Mouse (Mus musculus) heart, embryonic 10.5 days (tissue): Measurements from ENCODE around the gene Rsph14. TPM values are rescaled to one million over a fixed set of nuclear protein-coding genes. Genes with fewer than 3 reads are reported as not detected.

Experiments
- DNase-seq: peaks from one replicate; pipeline ENCODE4 v3.0.0-alpha.2; 2017; ENCODE audit warnings: low spot score
- H3K27ac ChIP-seq: fragments of 300-500 bp; sonication (generic); 2 replicates; pipeline ENCODE4 v1.5.1; 2016; ENCODE audit warnings: mild to moderate bottlenecking
- H3K27me3 ChIP-seq: fragments of 300-500 bp; sonication (generic); 2 replicates; pipeline ENCODE4 v1.6.1; 2016; ENCODE audit warnings: mild to moderate bottlenecking; ENCODE audit not compliant: poor library complexity, insufficient read depth, severe bottlenecking
- H3K36me3 ChIP-seq: fragments of 300-500 bp; sonication (generic); 2 replicates; pipeline ENCODE4 v1.6.1; 2016; ENCODE audit warnings: mild to moderate bottlenecking, moderate library complexity
- H3K4me1 ChIP-seq: fragments of 300-500 bp; sonication (generic); 2 replicates; pipeline ENCODE4 v1.6.1; 2016; ENCODE audit warnings: mild to moderate bottlenecking
- H3K4me3 ChIP-seq: fragments of 300-500 bp; sonication (generic); 2 replicates; pipeline ENCODE4 v1.5.1; 2016; ENCODE audit warnings: mild to moderate bottlenecking, moderate library complexity
- H3K9me3 ChIP-seq: fragments of 300-500 bp; sonication (generic); 2 replicates; pipeline ENCODE4 v1.6.1; 2016; ENCODE audit warnings: mild to moderate bottlenecking, moderate library complexity
- WGBS: fragments of 180-500 bp; shearing (Covaris S2); methylation state at CpG from one replicate; pipeline ENCODE4 v1.1.7; 2016; 5-methylcytosine and 5-hydroxymethylcytosine counted together
- polyA plus RNA-seq: library from polyadenylated mRNA; unstranded; fragments of >200 nt; fragmentation: Nextera tagmentation; extraction: Ambion mirVana; gene quantifications from 2 replicates; pipeline ENCODE4 v1.2.1, GENCODE M21; 2016

The Rsph14 gene
- polyA plus RNA-seq = not detected in 2 replicates

GRCm38 (mm10) chr10:75032395-75032794 is at the start of gene Rsph14:
Rsph14 (minus strand) TSS chr10:75032586.
- no peaks in the 10 kb centered on the region for H3K9me3 ChIP-seq
- H3K4me3 ChIP-seq = no peak within 1 kb of the TSS
- no peak for DNase-seq
- WGBS = 40% methylated on average over 10 of the region's 10 CpGs
- H3K27ac ChIP-seq = no peak within 1 kb of the TSS
- no peaks in the 10 kb centered on the region for H3K27me3 ChIP-seq
- no peaks in the 10 kb centered on the region for H3K36me3 ChIP-seq
- peaks cover 11% of the 10 kb centered on the region for H3K4me1 ChIP-seq

DNA sequence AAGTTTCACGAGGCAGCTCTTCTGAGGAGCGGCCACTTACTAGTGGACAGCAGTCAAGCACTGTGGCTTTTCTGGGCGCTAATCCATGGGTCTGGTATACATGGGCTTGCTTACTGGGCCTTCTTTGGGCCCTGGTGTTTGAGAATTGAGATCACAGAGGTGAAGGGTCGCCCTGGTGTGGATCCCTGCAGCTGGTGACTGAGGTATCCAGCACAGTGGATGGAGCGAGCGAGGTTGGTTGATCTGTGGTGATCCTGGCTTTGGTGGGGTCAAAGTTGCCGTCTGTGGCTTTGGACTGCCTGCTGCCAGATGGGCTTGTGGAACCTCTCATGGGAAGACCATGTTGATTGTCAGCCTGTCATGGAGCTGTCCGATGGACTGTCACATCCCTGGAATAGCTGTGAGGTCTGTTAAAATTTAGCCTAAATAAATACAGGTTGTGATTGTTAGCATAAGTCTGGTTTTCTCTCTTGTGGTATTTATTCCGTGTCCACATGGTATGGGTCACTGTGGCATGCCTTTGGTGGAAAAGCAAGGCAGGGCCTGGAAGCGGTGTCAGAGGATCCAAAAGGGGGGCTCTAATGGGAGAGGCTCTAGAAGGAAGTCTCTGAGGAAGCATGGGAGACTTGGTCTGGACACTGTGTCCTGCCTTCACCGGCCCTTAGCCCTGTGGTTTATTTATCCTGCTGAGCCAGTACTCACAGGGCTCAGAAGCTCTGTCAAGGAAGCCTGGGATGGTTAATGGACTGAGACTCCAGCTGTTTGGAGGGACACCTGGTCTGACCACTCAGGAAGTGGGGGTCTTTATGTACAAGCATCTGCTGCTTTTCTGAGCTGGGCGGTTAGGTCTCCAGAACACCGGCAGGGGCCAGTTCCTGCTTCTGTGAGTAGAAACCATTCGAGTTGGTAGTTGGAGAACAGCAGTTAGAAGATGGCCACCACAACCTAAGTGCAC is 46.1 kb upstream of the Rsph14 start:
- no peak overlapping the region for H3K4me3 ChIP-seq
- H3K9me3 ChIP-seq = no peaks in the 10 kb centered on the region
- no peak overlapping the region for H3K27ac ChIP-seq
- DNase-seq = no peak
- H3K4me1 ChIP-seq = peaks cover 19% of the 10 kb centered on the region
- 77% methylated on average over 14 of the region's 14 CpGs for WGBS
- 0 out of 2 replicates have a peak, but pooled peaks cover 15% of the 10 kb centered on the region for H3K27me3 ChIP-seq
- H3K36me3 ChIP-seq = 0 out of 2 replicates have a peak, but pooled peaks cover 2% of the 10 kb centered on the region

DNA sequence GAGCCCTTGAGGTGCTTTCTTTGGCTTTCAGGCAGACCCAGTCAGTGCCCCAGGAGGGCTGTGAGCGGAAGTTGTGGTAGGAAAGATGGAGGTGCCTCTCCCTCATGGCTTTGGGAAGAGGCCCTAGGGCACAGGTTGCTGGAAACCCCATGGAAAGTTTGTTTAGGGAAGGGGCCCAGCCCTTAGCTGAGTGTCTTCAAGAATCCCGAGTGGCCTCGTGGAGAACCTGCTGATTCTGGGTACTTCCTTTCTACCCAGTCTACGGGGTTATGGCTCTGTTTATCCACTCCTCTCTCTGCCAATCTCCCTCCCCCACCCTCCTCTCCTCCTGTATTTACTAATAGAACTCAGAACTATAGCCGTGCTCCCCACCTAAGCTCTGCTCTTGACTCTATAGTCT is 43.3 kb upstream of the Rsph14 start:
- Histone ChIP-seq H3K27me3 (0 out of 2 replicates have a peak, but pooled peaks cover 15% of the 10 kb centered on the region), H3K4me1 (peaks cover 31% of the 10 kb centered on the region), H3K27ac (no peak overlapping the region), H3K9me3 (no peaks in the 10 kb centered on the region), H3K36me3 (0 out of 2 replicates have a peak, but pooled peaks cover 3% of the 10 kb centered on the region), H3K4me3 (no peak overlapping the region)
- 69% methylated on average over 5 of the region's 5 CpGs for WGBS
- no peak for DNase-seq

GRCm38 (mm10) chr10:75070281-75070976 is 38.0 kb upstream of the Rsph14 start:
- H3K9me3 ChIP-seq = no peaks in the 10 kb centered on the region
- H3K27ac ChIP-seq = peak overlapping the region; percentile 49; the same call in 1 of the 2 replicates
- H3K36me3 ChIP-seq = 0 out of 2 replicates have a peak, but pooled peaks cover 9% of the 10 kb centered on the region
- peaks cover 47% of the 10 kb centered on the region for H3K4me1 ChIP-seq
- 48% methylated on average over 11 of the region's 11 CpGs for WGBS
- H3K27me3 ChIP-seq = 0 out of 2 replicates have a peak, but pooled peaks cover 3% of the 10 kb centered on the region
- DNase-seq = no peak
- no peak overlapping the region for H3K4me3 ChIP-seq

DNA sequence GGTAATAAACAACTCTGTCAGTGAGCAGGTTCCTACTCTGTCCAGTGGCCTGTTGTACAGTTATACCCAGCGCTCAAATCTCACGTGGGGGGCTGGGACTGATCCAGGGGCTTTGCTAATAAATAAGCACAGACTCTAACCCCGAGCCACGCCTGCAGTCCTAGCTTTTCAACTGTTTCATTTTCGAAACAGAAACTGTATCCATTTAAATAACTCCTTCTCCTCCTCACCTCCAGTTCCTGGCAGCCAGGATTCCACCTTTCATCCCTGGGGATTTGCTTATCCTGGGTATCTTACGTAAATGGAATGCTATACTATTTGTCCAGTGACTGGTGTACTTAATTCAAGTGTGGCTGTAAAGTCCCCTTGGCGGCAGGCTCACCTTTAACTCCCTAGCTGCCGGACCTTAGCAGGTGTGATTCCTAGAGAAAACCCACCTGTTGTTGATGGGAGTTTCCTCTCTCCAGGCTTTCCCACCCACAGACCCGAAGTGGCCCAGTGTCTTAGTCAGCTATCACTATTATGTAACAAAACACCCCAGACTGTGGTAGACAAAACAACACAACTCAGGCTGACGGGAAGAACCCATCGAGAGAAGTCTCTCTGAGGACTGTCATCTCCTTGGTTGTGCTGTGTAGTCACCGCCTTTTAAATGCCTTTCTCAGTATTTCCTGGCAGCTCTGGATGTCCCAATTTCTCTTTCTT is 36.4 kb upstream of the Rsph14 start:
- peaks cover 53% of the 10 kb centered on the region for H3K4me1 ChIP-seq
- no peaks in the 10 kb centered on the region for H3K9me3 ChIP-seq
- H3K27ac ChIP-seq = no peak overlapping the region
- no peak overlapping the region for H3K4me3 ChIP-seq
- 51% methylated on average over 12 of the region's 12 CpGs for WGBS
- DNase-seq = no peak
- peaks cover 18% of the 10 kb centered on the region; the same call in 1 of the 2 replicates for H3K36me3 ChIP-seq
- 0 out of 2 replicates have a peak, but pooled peaks cover 3% of the 10 kb centered on the region for H3K27me3 ChIP-seq

DNA sequence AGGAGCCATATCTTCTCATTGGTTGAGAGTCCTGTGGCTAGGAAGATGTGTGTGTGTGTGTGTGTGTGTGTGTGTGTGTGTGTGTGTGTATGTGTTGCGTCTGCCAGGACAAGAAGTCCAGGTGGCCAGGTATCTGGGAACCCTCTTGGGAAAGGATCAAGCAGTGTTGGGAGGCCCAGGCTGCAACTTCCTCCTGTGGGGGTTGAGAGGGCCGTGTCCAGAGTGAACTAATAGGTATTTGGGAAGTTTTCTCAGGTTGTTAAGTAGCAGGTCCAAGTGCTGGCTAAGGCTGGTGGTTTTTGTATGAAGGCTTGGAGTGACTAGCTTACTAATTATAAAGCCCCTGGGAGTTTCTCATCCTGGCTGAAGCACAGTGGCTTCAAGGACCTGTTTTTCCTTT is 35.7 kb upstream of the Rsph14 start:
- peaks cover 15% of the 10 kb centered on the region; the same call in 1 of the 2 replicates for H3K36me3 ChIP-seq
- WGBS = 55% methylated on average over 2 of the region's 2 CpGs
- DNase-seq = no peak
- H3K4me1 ChIP-seq = peaks cover 60% of the 10 kb centered on the region
- no peak overlapping the region for H3K4me3 ChIP-seq
- H3K27ac ChIP-seq = no peak overlapping the region
- H3K9me3 ChIP-seq = no peaks in the 10 kb centered on the region
- peaks cover 3% of the 10 kb centered on the region; the same call in 1 of the 2 replicates for H3K27me3 ChIP-seq

DNA sequence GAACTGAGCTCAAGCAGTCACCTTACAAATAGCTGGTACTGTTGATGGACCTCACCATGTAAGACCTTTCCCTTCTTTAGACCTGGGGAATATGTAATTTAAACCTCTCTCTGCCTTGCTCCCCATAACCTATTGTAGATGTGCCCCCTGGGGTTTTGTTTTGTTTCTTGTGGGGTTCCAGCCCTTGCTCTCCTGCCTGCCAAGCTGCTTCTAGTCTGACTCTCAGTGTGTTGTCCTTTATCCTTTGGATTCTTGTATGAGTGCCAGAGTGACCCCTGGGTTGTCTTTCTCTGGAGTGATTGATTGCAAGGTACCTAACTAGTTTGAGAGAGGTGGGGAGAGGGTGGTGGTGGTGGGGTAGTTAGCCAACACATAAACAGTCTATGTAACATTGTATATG is 35.1 kb upstream of the Rsph14 start:
- peaks cover 15% of the 10 kb centered on the region; the same call in 1 of the 2 replicates for H3K36me3 ChIP-seq
- no peak overlapping the region for H3K27ac ChIP-seq
- H3K9me3 ChIP-seq = no peaks in the 10 kb centered on the region
- peaks cover 9% of the 10 kb centered on the region for H3K27me3 ChIP-seq
- no peak overlapping the region for H3K4me3 ChIP-seq
- peaks cover 67% of the 10 kb centered on the region for H3K4me1 ChIP-seq
- DNase-seq = no peak

GRCm38 (mm10) chr10:75065691-75066090 is 33.3 kb upstream of the Rsph14 start:
- H3K27ac ChIP-seq = no peak overlapping the region
- H3K4me1 ChIP-seq = peaks cover 72% of the 10 kb centered on the region
- no peak overlapping the region for H3K4me3 ChIP-seq
- no peaks in the 10 kb centered on the region for H3K9me3 ChIP-seq
- 82% methylated on average over 6 of the region's 6 CpGs for WGBS
- DNase-seq = no peak
- peaks cover 15% of the 10 kb centered on the region; the same call in 1 of the 2 replicates for H3K36me3 ChIP-seq
- peaks cover 19% of the 10 kb centered on the region for H3K27me3 ChIP-seq

DNA sequence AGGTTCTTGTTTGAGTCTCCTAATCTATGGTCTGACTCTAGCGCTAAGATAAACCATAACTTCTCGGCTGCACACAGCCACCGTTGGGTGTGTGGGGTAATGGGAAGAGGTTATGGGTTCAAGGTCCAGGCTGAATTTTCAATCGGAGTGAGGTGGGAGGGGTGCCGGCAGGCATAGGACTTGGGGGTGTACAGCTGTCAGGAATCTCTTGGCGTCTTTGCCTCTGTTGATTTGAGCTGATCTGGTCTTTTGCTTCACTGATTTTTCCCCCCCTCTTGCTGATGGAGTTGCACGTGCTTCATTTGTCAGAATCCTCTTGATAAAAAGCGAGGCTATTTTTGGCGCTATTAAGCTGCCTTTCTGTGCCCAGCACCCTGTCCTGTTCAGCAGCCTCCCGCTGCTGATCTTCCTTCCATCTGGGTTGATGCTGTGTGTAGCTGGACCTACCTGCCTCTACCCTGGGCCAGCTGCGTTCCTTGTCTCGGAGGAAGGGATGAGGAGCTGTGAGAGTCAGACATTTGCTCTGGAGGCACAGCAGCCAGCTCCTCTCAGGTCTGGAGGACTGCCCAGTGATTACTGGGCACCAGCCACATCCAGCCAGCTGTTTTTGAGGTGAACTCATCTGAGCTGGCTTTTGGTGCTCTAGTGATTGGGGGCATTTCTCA is 31.0 kb upstream of the Rsph14 start:
- WGBS = 54% methylated on average over 12 of the region's 12 CpGs
- no peak overlapping the region for H3K27ac ChIP-seq
- no peaks in the 10 kb centered on the region for H3K9me3 ChIP-seq
- H3K36me3 ChIP-seq = peaks cover 15% of the 10 kb centered on the region; the same call in 1 of the 2 replicates
- DNase-seq = no peak
- peaks cover 57% of the 10 kb centered on the region for H3K4me1 ChIP-seq
- H3K4me3 ChIP-seq = peak overlapping the region; percentile 91
- peaks cover 19% of the 10 kb centered on the region for H3K27me3 ChIP-seq

DNA sequence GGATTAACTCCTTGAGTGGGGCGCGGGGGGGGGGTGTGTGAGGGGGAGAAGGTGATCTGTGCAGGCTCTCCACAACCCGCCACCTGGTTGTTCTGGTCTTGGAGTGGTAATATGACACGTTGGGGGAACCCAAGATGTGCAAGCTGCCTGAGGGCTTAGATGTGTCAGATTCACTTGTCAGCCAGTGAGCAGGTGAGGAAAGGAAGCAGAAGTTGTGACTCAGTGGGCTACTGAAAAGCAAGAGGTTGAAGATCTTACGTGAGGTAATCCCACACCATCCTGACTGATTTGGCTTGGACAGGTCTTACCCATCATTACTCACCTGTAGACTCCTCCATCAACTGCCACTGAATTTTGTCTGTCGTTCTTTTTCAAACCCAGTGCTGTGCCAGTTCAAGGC is 30.2 kb upstream of the Rsph14 start:
- peaks cover 15% of the 10 kb centered on the region; the same call in 1 of the 2 replicates for H3K36me3 ChIP-seq
- WGBS = 53% methylated on average over 6 of the region's 6 CpGs
- no peak overlapping the region for H3K27ac ChIP-seq
- H3K9me3 ChIP-seq = no peaks in the 10 kb centered on the region
- peak overlapping the region; percentile 91 for H3K4me3 ChIP-seq
- H3K4me1 ChIP-seq = peaks cover 50% of the 10 kb centered on the region
- H3K27me3 ChIP-seq = peaks cover 24% of the 10 kb centered on the region
- no peak for DNase-seq

GRCm38 (mm10) chr10:75062189-75062561 is 29.8 kb upstream of the Rsph14 start:
- Histone ChIP-seq H3K4me1 (peaks cover 48% of the 10 kb centered on the region), H3K27me3 (peaks cover 28% of the 10 kb centered on the region), H3K9me3 (no peaks in the 10 kb centered on the region), H3K36me3 (peaks cover 15% of the 10 kb centered on the region; the same call in 1 of the 2 replicates), H3K4me3 (peak overlapping the region; percentile 91), H3K27ac (no peak overlapping the region)
- WGBS = 15% methylated on average over 6 of the region's 6 CpGs
- DNase-seq = no peak
